Mouse (Mus musculus): ENCODE data around the gene 4933405L10Rik. TPM values are rescaled to one million over a fixed set of nuclear protein-coding genes. Genes with fewer than 3 reads are reported as not detected.

The 4933405L10Rik gene
- polyA plus RNA-seq, 1 experiment from 2014 or later = 0.23 TPM

DNA sequence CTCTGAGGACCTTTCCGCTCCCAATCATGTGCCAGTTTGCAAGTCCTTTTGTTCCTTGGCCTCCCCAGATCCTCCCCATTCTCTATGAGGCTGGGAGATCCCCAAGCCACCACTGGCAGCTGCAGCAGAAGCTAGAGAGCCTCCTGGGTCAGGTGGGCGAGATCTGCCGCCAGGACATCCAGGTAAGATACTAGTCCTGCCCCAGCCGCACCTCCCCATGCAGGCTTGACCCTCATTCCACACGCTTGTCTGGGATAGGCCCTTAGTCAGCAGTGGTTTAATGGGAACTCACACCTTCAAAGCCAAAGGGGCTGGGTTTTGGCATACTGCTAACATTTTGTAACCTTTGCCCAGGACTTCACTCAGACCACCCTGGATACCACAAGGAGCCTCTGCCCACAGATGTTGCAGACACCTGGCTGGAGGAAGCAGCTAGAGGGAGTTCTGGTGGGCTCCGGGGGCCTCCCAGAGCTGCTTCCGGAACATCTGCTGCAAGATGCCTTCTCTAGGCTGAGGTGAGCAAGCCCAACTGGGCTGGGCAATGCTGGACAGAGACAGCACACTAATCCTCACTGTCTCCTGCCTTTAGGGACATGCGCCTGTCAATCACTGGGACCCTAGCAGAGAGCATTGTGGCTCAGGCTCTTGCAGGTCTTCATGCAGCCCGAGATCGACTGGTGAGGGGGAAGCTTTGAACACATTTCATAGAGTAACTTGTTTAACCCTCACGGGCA is 14.8 kb upstream of the 4933405L10Rik start:
- 80% methylated on average over 11 of the region's 11 CpGs for WGBS (ENCODE audit: insufficient replicate concordance)
- peaks cover 25% of the 10 kb centered on the region for H3K27me3 ChIP-seq (replicated peaks)
- no peak for ATAC-seq

DNA sequence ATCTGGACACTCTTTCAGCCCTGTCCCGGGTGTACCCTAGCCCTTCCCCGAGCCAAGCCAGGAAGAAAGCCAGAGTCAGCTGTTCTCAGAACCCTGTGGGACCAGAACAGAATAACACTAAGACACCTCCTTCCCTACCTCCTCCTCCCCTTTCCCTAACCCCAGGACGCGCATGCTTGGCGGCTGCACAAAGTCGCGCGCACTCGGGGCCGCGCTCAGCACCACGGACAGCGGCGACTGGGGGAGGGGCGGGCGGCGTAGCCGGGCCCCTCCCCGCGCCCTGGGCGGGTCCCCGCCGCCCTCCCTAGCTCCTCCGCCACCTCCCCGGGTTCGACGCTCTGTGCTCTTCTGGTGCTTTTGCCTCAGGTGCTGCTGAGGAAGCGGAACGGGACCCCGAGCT is 13.8 kb upstream of the 4933405L10Rik start:
- Histone ChIP-seq H3K9me3 (replicated peaks) (no peaks in the 10 kb centered on the region), H3K4me1 (peaks cover 26% of the 10 kb centered on the region), H3K4me3 (peak overlapping the region; percentile 49), H3K27ac (no peak overlapping the region), H3K27me3 (replicated peaks) (peaks cover 24% of the 10 kb centered on the region), H3K36me3 (peaks cover 23% of the 10 kb centered on the region), H3K4me2 (peak overlapping the region; percentile 85), H3K9ac (peak overlapping the region; percentile 37; the same call in 1 of the 2 replicates)
- WGBS (ENCODE audit: insufficient replicate concordance) = 6% methylated on average over 28 of the region's 30 CpGs
- peak; percentile 60 for ATAC-seq

More for the DNA sequence above, 14.8 kb upstream of the 4933405L10Rik start:
- H3K9ac ChIP-seq = no peak overlapping the region
- no peak overlapping the region for H3K4me2 ChIP-seq
- no peak overlapping the region for H3K4me3 ChIP-seq
- peaks cover 12% of the 10 kb centered on the region for H3K36me3 ChIP-seq
- no peaks in the 10 kb centered on the region for H3K9me3 ChIP-seq (replicated peaks)
- H3K4me1 ChIP-seq = peaks cover 30% of the 10 kb centered on the region
- no peak overlapping the region for H3K27ac ChIP-seq

DNA sequence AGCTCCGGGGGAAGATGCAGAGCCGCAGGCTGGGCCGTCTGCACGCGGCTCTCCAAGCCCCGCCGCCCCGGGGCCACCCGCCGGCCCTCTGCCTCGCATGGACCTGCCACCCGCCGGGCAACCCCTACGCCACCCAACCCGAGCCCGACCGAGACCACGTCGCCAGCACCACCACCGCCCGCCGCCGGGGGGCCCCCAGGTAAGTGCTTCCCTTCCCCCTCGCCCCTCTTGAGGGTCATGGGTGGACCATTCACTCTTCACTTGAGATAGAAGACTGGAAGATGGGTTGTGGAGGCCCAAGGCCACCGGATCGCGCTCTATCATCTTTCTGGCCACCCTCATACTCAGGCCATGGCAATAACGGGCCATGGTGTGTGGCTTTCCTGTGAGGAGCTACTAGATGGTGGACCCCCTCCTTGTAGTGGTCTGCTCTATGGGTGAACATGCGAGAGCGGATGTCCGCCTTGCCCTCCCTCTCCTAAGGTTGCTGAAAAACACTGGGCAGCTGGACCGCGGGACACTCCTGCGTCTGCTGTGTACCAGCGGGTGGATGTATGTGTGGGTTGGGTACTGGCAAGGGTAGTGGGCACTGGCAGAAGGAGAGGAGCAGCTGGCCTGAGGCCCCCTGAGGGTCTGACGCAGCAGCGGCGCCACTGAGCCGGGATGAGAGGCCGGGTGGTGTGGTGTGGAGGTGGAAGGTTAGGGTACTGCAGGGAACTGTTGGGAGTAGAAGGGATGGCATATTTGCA is 13.2 kb upstream of the 4933405L10Rik start:
- Histone ChIP-seq H3K4me2 (peak overlapping the region; percentile 85), H3K27me3 (replicated peaks) (peaks cover 21% of the 10 kb centered on the region), H3K4me3 (peak overlapping the region; percentile 49), H3K9ac (peak overlapping the region; percentile 37; the same call in 1 of the 2 replicates), H3K9me3 (replicated peaks) (no peaks in the 10 kb centered on the region), H3K4me1 (peaks cover 26% of the 10 kb centered on the region), H3K27ac (no peak overlapping the region), H3K36me3 (peaks cover 25% of the 10 kb centered on the region)
- 23% methylated on average over 40 of the region's 40 CpGs for WGBS (ENCODE audit: insufficient replicate concordance)
- no peak for ATAC-seq

DNA sequence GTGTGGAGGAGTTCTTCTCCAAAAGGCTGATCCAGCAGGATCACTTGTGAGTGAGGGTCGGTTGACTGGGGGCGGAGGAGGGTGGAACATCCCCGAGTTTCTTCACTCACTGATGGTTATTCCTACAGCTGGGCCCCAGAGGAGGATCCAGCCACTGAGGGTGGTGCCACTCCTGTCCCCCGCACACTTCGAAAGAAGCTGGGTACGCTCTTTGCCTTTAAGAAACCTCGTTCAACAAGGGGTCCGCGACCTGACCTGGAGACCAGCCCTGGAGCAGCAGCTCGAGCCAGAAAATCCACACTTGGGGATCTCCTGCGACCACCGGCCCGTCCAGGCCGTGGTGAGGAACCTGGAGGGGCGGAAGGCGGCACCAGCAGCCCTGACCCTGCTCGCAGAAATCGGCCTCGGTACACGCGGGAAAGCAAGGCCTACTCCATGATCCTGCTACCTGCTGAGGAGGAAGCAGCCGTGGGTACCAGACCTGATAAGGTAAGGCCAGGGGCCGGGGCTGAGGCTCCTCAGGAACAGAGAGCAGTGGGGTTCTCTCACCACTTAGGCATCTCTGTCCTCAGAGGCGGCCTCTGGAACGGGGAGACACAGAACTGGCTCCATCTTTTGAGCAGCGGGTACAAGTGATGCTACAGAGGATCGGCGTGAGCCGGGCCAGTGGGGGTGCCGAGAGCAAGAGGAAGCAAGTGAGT is 12.2 kb upstream of the 4933405L10Rik start:
- Histone ChIP-seq H3K36me3 (peaks cover 25% of the 10 kb centered on the region), H3K27ac (no peak overlapping the region), H3K27me3 (replicated peaks) (peaks cover 21% of the 10 kb centered on the region), H3K4me1 (peaks cover 35% of the 10 kb centered on the region), H3K9ac (no peak overlapping the region), H3K4me3 (no peak overlapping the region), H3K4me2 (no peak overlapping the region), H3K9me3 (replicated peaks) (no peaks in the 10 kb centered on the region)
- ATAC-seq = no peak
- 72% methylated on average over 30 of the region's 30 CpGs for WGBS (ENCODE audit: insufficient replicate concordance)

DNA sequence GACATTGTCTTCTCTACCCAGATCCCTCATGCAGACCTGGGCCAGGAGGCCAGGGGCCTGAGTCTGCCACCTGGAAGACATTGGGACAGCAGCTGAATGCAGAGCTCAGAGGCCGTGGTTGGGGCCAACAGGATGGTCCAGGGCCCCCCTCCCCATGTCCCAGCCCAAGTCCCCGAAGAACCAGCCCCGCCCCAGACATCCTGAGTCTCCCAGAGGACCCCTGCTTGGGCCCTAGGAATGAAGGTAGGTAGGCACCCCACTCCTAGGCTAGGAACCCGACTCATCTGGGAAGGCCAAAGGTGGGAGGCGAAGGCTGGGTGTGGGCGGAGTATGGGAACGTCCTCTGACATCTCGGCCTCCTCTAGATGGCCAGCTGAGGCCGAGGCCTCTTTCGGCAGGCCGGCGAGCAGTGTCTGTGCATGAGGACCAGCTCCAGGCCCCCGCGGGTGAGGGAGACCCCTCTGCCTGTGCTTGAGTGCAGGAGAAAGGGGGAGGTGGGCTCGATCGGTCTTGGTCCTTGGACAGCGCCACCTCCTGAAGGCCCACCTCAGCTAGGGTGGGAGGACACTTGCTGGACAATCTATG is 10.2 kb upstream of the 4933405L10Rik start:
- no peak overlapping the region for H3K4me2 ChIP-seq
- H3K27me3 ChIP-seq (replicated peaks) = peaks cover 21% of the 10 kb centered on the region
- H3K36me3 ChIP-seq = peaks cover 25% of the 10 kb centered on the region
- no peaks in the 10 kb centered on the region for H3K9me3 ChIP-seq (replicated peaks)
- peaks cover 46% of the 10 kb centered on the region for H3K4me1 ChIP-seq
- no peak for ATAC-seq
- H3K4me3 ChIP-seq = no peak overlapping the region
- no peak overlapping the region for H3K27ac ChIP-seq
- no peak overlapping the region for H3K9ac ChIP-seq
- 85% methylated on average over 17 of the region's 17 CpGs for WGBS (ENCODE audit: insufficient replicate concordance)

DNA sequence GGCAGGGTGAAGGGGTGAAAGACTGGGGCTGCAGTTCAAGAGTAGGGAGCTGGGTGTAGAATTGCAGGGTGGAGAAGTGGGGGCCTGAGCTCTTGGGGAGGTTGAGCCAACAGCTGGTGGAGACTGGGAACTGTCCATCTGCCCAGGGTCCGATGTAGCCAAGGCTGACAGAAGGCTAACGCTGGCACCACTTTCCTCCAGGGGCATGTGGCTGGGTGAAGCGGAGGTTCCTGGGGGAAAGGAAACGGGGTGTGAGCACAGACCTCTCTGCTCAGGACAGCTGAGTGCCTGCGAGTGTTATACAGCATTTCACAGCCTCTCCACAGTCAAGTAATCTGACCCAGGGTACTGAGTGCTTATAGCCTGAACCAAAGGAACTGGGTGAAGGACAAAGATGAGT is 8.7 kb upstream of the 4933405L10Rik start:
- no peaks in the 10 kb centered on the region for H3K9me3 ChIP-seq (replicated peaks)
- ATAC-seq = no peak

DNA sequence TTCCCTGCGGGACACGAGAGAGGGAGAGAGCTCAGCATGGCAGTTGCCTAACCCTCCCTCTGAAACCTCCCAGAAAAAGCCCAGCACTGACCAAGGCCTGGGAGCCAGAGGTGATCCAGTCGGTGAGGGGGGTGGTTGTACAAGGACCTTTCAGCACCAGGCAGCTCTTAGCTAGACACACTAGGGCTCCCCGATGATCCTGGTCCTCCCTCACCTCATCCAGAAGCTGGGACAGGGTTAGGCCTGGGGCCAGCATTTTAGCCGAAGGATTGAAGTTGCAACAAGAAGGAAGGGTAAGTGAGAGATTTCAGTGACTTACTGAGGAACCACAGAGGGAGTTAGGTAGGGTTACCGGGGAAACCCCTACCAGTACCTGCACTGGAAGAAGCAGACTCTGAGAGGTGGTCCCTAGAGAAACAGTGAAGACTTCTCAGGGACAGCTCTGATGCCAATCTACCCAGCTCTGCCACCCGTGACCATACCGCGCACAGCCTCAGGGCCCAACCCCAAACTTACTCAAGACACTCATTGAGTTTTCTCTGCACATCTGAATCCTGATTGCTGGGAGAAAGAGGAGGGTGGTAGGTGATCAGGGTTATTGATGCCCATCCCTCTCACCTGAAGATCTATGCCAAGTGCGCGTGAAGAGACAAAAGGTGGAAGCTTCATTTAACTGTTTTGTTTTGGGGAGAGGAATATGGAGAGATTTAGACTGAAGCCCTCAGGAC is 7.8 kb upstream of the 4933405L10Rik start:
- Histone ChIP-seq H3K27me3 (replicated peaks) (peaks cover 10% of the 10 kb centered on the region; the same call in 1 of the 2 replicates), H3K4me1 (peaks cover 40% of the 10 kb centered on the region), H3K27ac (no peak overlapping the region), H3K4me3 (peak overlapping the region; percentile 78), H3K9me3 (replicated peaks) (no peaks in the 10 kb centered on the region), H3K36me3 (peaks cover 48% of the 10 kb centered on the region), H3K9ac (peak overlapping the region; percentile 77), H3K4me2 (peak overlapping the region; percentile 82)
- WGBS (ENCODE audit: insufficient replicate concordance) = 82% methylated on average over 11 of the region's 11 CpGs
- ATAC-seq = no peak

More for the DNA sequence above, 8.7 kb upstream of the 4933405L10Rik start:
- peaks cover 20% of the 10 kb centered on the region for H3K27me3 ChIP-seq (replicated peaks)
- 84% methylated on average over 5 of the region's 5 CpGs for WGBS (ENCODE audit: insufficient replicate concordance)
- H3K4me3 ChIP-seq = no peak overlapping the region
- no peak overlapping the region for H3K27ac ChIP-seq
- peaks cover 50% of the 10 kb centered on the region for H3K4me1 ChIP-seq
- H3K9ac ChIP-seq = no peak overlapping the region
- no peak overlapping the region for H3K4me2 ChIP-seq
- peaks cover 40% of the 10 kb centered on the region for H3K36me3 ChIP-seq

DNA sequence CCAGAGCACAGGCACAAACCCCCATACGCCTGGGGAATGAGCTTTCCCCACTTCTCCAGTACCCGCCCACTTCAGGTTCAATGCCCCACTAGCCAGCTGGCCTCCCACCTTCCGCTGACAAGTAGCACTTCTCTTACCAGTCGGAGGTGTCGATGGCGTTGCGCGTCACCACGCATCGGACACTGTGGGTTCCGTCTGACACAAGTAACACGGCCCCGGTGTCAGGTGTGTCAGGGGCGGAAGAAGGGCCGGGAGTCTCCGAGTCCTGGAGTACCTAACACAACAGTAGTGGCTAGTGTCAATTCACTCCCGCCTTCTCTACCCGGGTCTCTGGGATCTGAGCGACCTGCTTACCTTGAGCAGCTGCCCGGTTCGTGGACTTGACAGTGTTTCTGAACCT is 6.9 kb upstream of the 4933405L10Rik start:
- Histone ChIP-seq H3K27me3 (replicated peaks) (peaks cover 1% of the 10 kb centered on the region; the same call in 1 of the 2 replicates), H3K4me3 (peak overlapping the region; percentile 78), H3K4me1 (peaks cover 42% of the 10 kb centered on the region), H3K9me3 (replicated peaks) (no peaks in the 10 kb centered on the region), H3K27ac (peak overlapping the region; percentile 97), H3K9ac (peak overlapping the region; percentile 77), H3K4me2 (peak overlapping the region; percentile 82), H3K36me3 (peaks cover 48% of the 10 kb centered on the region)
- under 1% methylated on average over 21 of the region's 21 CpGs for WGBS (ENCODE audit: insufficient replicate concordance)
- ATAC-seq = peak; percentile 57

DNA sequence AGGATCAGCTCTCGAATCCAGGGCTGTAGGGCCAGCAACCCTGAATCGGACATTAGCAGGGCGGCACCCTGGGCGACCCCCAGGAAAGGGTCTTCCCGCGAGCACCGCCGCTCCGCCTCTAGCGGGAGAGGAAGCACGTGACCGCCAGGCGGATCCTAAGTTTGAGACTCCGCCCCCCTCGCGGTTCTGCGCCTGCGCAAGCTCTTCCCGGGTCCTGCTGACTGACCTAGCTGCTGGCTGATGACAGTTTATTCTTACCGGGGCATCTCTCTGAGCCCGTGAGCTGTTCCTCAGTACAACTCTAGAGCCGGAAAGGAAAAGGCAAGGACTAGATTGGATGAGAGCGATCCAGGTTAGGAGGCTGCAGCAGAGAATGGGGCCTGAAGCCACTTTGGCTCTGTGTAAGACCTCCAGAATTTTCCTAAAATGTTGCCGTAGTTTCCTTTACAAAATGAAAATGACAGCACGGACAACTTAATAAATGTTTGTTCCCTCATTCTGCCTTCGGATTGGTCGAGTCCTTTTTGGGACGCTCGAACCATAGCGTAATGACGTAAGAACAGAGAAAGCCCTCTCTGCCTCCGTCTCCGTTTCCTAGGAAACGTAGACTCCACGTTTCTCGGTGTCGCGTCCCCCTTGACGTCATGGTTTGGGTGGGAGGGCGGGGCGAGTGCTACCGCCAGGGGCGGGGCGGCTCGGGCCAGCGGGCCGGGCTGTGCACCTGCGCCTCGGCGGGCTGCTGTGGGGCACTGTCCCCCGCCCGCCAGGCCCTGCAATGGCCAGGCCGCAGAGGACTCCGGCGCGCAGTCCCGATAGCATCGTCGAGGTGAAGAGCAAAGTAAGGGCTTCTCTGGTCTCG is 6.3 kb upstream of the 4933405L10Rik start, which contains the start of the genes Acd and Pard6a:
Gene Acd, minus strand, starts transcription at position 137 of the 859 bp plus-strand sequence.
Gene Pard6a, plus strand, starts transcription at position 183 of the 859 bp plus-strand sequence.
- no peaks in the 10 kb centered on the region for H3K9me3 ChIP-seq (replicated peaks)
- H3K27me3 ChIP-seq (replicated peaks) = no peaks in the 10 kb centered on the region
- peak within 1 kb of the TSS; percentile 97 for H3K27ac ChIP-seq
- 4% methylated on average over 60 of the region's 60 CpGs for WGBS (ENCODE audit: insufficient replicate concordance)
- H3K4me2 ChIP-seq = peak within 1 kb of the TSS; percentile 82
- ATAC-seq = peak; percentile 81
- H3K36me3 ChIP-seq = peaks cover 48% of the 10 kb centered on the region
- H3K4me1 ChIP-seq = peaks cover 46% of the 10 kb centered on the region
- H3K9ac ChIP-seq = peak within 1 kb of the TSS; percentile 77
- H3K4me3 ChIP-seq = peak within 1 kb of the TSS; percentile 78

DNA sequence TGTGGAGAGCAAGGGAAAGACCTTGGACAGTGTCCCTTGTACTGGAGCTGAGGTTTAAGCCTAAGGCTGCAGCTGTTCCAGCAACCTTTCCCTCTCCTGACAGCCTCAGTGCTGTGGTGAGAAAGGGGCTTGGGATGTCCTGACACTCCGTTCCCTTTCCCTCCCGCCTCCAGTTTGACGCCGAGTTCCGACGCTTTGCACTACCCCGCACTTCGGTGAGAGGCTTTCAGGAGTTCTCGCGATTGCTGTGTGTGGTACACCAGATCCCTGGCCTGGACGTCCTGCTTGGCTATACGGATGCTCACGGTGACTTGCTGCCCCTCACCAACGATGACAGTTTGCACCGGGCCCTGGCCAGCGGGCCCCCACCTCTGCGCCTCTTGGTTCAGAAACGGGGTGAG is 5.5 kb upstream of the 4933405L10Rik start:
- Histone ChIP-seq H3K27me3 (replicated peaks) (no peaks in the 10 kb centered on the region), H3K9me3 (replicated peaks) (no peaks in the 10 kb centered on the region), H3K9ac (peak overlapping the region; percentile 67), H3K4me1 (peaks cover 47% of the 10 kb centered on the region), H3K4me2 (peak overlapping the region; percentile 82), H3K4me3 (peak overlapping the region; percentile 78), H3K36me3 (peaks cover 42% of the 10 kb centered on the region), H3K27ac (peak overlapping the region; percentile 97)
- no peak; the same call in 1 of the 2 replicates for ATAC-seq
- WGBS (ENCODE audit: insufficient replicate concordance) = 58% methylated on average over 18 of the region's 18 CpGs

Measured in liver, embryonic 12.5 days (tissue).